Mouse (Mus musculus) hindbrain, embryonic 13.5 days (tissue): Measurements from ENCODE around the gene Rbm17. TPM values are rescaled to one million over a fixed set of nuclear protein-coding genes. Genes with fewer than 3 reads are reported as not detected.

Experiments used
- ATAC-seq: fragments of 200-750 bp; cut with Nextera tagmentation; 2 replicates; pipeline ENCODE4 v1.8.0; 2017; ENCODE audit warnings: moderate TSS enrichment; ENCODE audit not compliant: low FRiP score
- H3K27ac ChIP-seq: fragments of 300-500 bp; sonication (generic); 2 replicates; pipeline ENCODE4 v1.5.1; 2015; ENCODE audit warnings: inconsistent platforms, mild to moderate bottlenecking, moderate library complexity
- H3K27me3 ChIP-seq: fragments of 300-500 bp; sonication (generic); 2 replicates; pipeline ENCODE4 v1.6.1; 2015; ENCODE audit warnings: mild to moderate bottlenecking, inconsistent platforms
- H3K36me3 ChIP-seq: fragments of 300-500 bp; sonication (generic); 2 replicates; pipeline ENCODE4 v1.6.1; 2015; ENCODE audit warnings: mild to moderate bottlenecking, inconsistent platforms
- H3K4me1 ChIP-seq: fragments of 300-500 bp; sonication (generic); replicated peaks from 2 replicates; pipeline ENCODE4 v1.6.1; 2015; ENCODE audit warnings: inconsistent platforms
- H3K4me2 ChIP-seq: fragments of 300-500 bp; sonication (generic); 2 replicates; pipeline ENCODE4 v1.6.1; 2015; ENCODE audit warnings: inconsistent platforms, mild to moderate bottlenecking, moderate library complexity
- H3K4me3 ChIP-seq: fragments of 300-500 bp; sonication (generic); 2 replicates; pipeline ENCODE4 v1.5.1; 2015; ENCODE audit warnings: mild to moderate bottlenecking, inconsistent platforms
- H3K9ac ChIP-seq: fragments of 300-500 bp; sonication (generic); 2 replicates; pipeline ENCODE4 v1.6.1; 2015; ENCODE audit warnings: mild to moderate bottlenecking, inconsistent platforms
- H3K9me3 ChIP-seq: fragments of 300-500 bp; sonication (generic); 2 replicates; pipeline ENCODE4 v1.6.1; 2016; ENCODE audit warnings: inconsistent platforms
- WGBS: fragments of 180-500 bp; shearing (Covaris S2); methylation state at CpG from one replicate; pipeline ENCODE4 v1.1.7; 2015; 5-methylcytosine and 5-hydroxymethylcytosine counted together
- polyA plus RNA-seq: library from polyadenylated mRNA; unstranded; fragments of >200 nt; fragmentation: Nextera tagmentation; extraction: Ambion mirVana; gene quantifications from 2 replicates; pipeline ENCODE4 v1.2.1, GENCODE M21; 2015

Rbm17 gene
- polyA plus RNA-seq, 1 experiment from 2014 or later: 142 TPM

DNA sequence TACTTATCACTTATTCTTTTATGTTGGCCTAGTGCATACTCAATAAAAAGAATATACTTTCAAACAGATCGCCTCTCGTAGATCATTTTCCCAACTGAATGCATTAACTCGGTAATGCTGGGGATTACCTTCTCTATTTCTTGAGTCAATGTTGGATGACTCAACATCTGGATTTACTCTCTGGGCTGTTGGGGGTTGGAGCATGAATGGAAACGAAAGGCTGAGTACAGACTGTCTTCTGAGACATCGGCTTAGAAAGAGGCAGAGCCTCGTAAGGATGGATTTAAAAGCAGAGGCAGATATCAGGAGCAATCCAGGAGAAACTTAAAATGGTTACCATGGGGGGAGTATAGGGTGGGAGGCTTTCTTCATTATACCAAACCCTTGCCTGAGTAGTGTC lies 25.8 kb downstream of the Rbm17 start:
- H3K9ac ChIP-seq: no peak overlapping the region
- H3K27me3 ChIP-seq: no peaks in the 10 kb centered on the region
- peaks cover 18% of the 10 kb centered on the region for H3K36me3 ChIP-seq
- H3K27ac ChIP-seq: no peak overlapping the region
- no peak for ATAC-seq
- no peaks in the 10 kb centered on the region for H3K9me3 ChIP-seq
- 92% methylated on average over 6 of the region's 6 CpGs for WGBS
- no peak overlapping the region for H3K4me3 ChIP-seq
- no peaks in the 10 kb centered on the region for H3K4me1 ChIP-seq
- H3K4me2 ChIP-seq: no peak overlapping the region

GRCm38 (mm10) chr2:11573684-11574083 lies 30.3 kb downstream of the Rbm17 start:
- WGBS: 90% methylated on average over 1 of the region's 1 CpGs
- no peak overlapping the region for H3K27ac ChIP-seq
- ATAC-seq: no peak

GRCm38 (mm10) chr2:11571004-11571535 lies 32.9 kb downstream of the Rbm17 start:
- no peak overlapping the region for H3K4me3 ChIP-seq
- H3K9ac ChIP-seq: no peak overlapping the region
- H3K4me1 ChIP-seq: no peaks in the 10 kb centered on the region
- H3K36me3 ChIP-seq: no peaks in the 10 kb centered on the region
- H3K9me3 ChIP-seq: no peaks in the 10 kb centered on the region
- WGBS: 43% methylated on average over 6 of the region's 6 CpGs
- H3K4me2 ChIP-seq: no peak overlapping the region
- H3K27ac ChIP-seq: no peak overlapping the region
- H3K27me3 ChIP-seq: no peaks in the 10 kb centered on the region
- no peak for ATAC-seq

More at GRCm38 (mm10) chr2:11573684-11574083, 30.3 kb downstream of the Rbm17 start:
- H3K4me2 ChIP-seq: no peak overlapping the region
- no peaks in the 10 kb centered on the region for H3K9me3 ChIP-seq
- no peak overlapping the region for H3K4me3 ChIP-seq
- H3K4me1 ChIP-seq: no peaks in the 10 kb centered on the region
- H3K36me3 ChIP-seq: no peaks in the 10 kb centered on the region
- no peak overlapping the region for H3K9ac ChIP-seq
- H3K27me3 ChIP-seq: no peaks in the 10 kb centered on the region

DNA sequence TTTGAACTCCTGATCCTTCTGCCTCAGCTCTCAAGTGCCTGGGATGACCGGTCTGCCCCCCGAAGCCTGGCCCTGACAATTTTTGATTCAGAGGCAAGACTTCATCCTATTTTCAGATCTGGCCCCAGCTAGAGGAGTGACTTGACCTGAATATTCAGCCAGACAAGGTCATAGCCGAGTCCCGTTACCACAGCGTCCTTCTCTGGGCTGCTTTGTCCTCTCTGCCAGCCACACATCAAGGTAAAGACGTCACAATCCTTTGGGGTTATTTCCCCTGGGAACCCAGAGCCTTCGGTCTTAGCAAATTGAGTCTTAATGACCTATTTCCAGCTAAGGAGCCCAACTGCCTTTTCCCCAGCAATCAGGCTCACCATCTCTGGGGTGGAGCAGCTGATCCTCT lies 35.5 kb downstream of the Rbm17 start:
- Histone ChIP-seq H3K27me3 (no peaks in the 10 kb centered on the region), H3K9me3 (no peaks in the 10 kb centered on the region), H3K4me1 (no peaks in the 10 kb centered on the region), H3K27ac (no peak overlapping the region), H3K4me3 (no peak overlapping the region), H3K9ac (no peak overlapping the region), H3K4me2 (no peak overlapping the region), H3K36me3 (no peaks in the 10 kb centered on the region)
- ATAC-seq: no peak
- 79% methylated on average over 7 of the region's 7 CpGs for WGBS

DNA sequence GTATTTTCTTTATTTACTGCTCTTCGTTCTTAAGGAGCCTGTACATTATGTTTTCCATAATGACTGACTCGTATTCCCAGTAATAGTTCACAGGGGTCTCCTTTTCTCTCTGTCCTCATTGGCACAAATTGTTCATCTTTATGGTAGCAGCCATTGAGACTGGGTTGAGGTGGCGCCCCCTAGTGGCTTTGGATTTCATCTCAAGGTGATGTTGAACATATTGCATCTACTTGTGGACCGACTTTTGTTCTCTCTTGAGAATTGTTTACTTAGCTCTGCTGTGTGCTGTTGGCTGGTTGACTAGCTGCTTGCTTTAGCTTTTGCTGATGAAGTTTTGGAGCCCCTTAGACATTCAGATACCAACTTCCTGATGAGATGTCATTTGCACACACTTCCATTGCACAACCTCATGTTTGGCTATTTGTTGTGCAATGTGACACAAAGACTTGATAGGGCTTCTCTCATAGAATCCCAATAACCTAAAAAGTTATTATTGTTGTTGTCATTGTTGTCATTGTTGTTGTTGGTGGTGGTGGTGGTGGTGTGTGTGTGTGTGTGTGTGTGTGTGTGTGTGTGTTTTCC lies 36.1 kb downstream of the Rbm17 start:
- no peak overlapping the region for H3K27ac ChIP-seq
- no peak for ATAC-seq
- no peak overlapping the region for H3K4me2 ChIP-seq
- no peak overlapping the region for H3K4me3 ChIP-seq
- no peak overlapping the region for H3K9ac ChIP-seq
- H3K9me3 ChIP-seq: no peaks in the 10 kb centered on the region
- no peaks in the 10 kb centered on the region for H3K36me3 ChIP-seq
- WGBS: 71% methylated on average over 4 of the region's 4 CpGs
- H3K4me1 ChIP-seq: no peaks in the 10 kb centered on the region
- H3K27me3 ChIP-seq: no peaks in the 10 kb centered on the region

- H3K27ac ChIP-seq: no peak overlapping the region
- no peak overlapping the region for H3K4me2 ChIP-seq
- H3K27me3 ChIP-seq: no peaks in the 10 kb centered on the region
- no peaks in the 10 kb centered on the region for H3K4me1 ChIP-seq
- no peaks in the 10 kb centered on the region for H3K9me3 ChIP-seq
- ATAC-seq: 0 out of 2 replicates have a peak, but pooled peaks have one; percentile 5
- WGBS: 89% methylated on average over 3 of the region's 3 CpGs
- no peak overlapping the region for H3K9ac ChIP-seq
- H3K4me3 ChIP-seq: no peak overlapping the region
- H3K36me3 ChIP-seq: no peaks in the 10 kb centered on the region
Measured at GRCm38 (mm10) chr2:11566898-11567297, 37.1 kb downstream of the Rbm17 start.

GRCm38 (mm10) chr2:11566241-11566640 lies 37.7 kb downstream of the Rbm17 start:
- WGBS: 44% methylated on average over 7 of the region's 7 CpGs
- Histone ChIP-seq H3K4me3 (no peak overlapping the region), H3K9me3 (no peaks in the 10 kb centered on the region), H3K27ac (no peak overlapping the region), H3K4me2 (no peak overlapping the region), H3K4me1 (no peaks in the 10 kb centered on the region), H3K9ac (no peak overlapping the region), H3K27me3 (no peaks in the 10 kb centered on the region), H3K36me3 (no peaks in the 10 kb centered on the region)
- no peak for ATAC-seq

DNA sequence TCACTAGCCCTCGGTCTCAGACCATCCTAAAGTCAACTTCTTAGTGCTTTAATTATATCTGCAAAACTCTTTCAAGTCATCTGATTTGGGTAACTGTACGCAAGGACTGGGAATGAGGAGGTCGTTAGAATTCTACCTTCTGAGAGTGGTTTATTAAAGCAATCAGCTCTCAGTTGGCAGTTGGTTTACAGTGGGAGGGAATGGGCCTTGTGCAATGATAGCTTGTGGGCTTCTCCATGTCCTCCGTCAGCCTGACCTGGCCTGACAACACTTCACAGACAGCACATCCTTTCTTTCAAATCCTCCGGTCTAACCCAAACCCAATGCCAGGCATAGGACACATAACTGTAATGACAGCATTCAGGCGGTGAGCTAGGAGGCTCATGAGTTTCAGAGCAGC lies 39.2 kb downstream of the Rbm17 start:
- no peak overlapping the region for H3K4me3 ChIP-seq
- 89% methylated on average over 6 of the region's 6 CpGs for WGBS
- H3K4me2 ChIP-seq: no peak overlapping the region
- no peaks in the 10 kb centered on the region for H3K36me3 ChIP-seq
- H3K27me3 ChIP-seq: no peaks in the 10 kb centered on the region
- no peaks in the 10 kb centered on the region for H3K9me3 ChIP-seq
- H3K9ac ChIP-seq: no peak overlapping the region
- no peak overlapping the region for H3K27ac ChIP-seq
- ATAC-seq: no peak
- no peaks in the 10 kb centered on the region for H3K4me1 ChIP-seq

GRCm38 (mm10) chr2:11563256-11563655 lies 40.7 kb downstream of the Rbm17 start:
- 92% methylated on average over 17 of the region's 17 CpGs for WGBS
- no peak for ATAC-seq

GRCm38 (mm10) chr2:11558654-11559053 lies 45.3 kb downstream of the Rbm17 start:
- Histone ChIP-seq H3K9ac (no peak overlapping the region), H3K27ac (no peak overlapping the region), H3K4me3 (no peak overlapping the region), H3K9me3 (no peaks in the 10 kb centered on the region), H3K4me2 (no peak overlapping the region), H3K4me1 (0 out of 2 replicates have a peak, but pooled peaks cover 8% of the 10 kb centered on the region), H3K27me3 (peaks cover 22% of the 10 kb centered on the region), H3K36me3 (no peaks in the 10 kb centered on the region)
- WGBS: 88% methylated on average over 7 of the region's 7 CpGs
- ATAC-seq: no peak

More at GRCm38 (mm10) chr2:11563256-11563655, 40.7 kb downstream of the Rbm17 start:
- H3K9ac ChIP-seq: no peak overlapping the region
- H3K27ac ChIP-seq: no peak overlapping the region
- no peaks in the 10 kb centered on the region for H3K36me3 ChIP-seq
- H3K9me3 ChIP-seq: no peaks in the 10 kb centered on the region
- H3K27me3 ChIP-seq: no peaks in the 10 kb centered on the region
- no peak overlapping the region for H3K4me2 ChIP-seq
- H3K4me1 ChIP-seq: no peaks in the 10 kb centered on the region
- no peak overlapping the region for H3K4me3 ChIP-seq

DNA sequence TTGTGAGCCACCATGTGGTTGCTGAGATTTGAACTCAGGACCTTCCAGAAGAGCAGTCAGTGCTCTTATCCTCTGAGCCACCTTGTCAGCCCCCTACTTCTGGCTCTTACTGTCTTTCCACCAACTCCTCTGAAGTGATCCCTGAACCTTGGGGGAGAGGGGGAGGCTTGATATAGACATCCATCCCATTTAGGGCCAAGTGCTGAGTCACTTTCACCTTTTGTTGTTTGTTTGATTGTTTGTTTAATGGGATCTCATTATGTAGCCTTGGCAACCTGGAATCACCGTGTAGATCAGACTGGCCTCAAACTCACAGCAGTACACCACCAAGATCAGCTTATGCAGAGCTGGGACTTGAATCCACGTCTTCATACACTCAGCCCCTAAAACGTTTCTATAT lies 46.7 kb downstream of the Rbm17 start:
- Histone ChIP-seq H3K4me3 (no peak overlapping the region), H3K36me3 (no peaks in the 10 kb centered on the region), H3K4me2 (no peak overlapping the region), H3K27me3 (peaks cover 36% of the 10 kb centered on the region), H3K9ac (no peak overlapping the region), H3K27ac (no peak overlapping the region), H3K9me3 (no peaks in the 10 kb centered on the region), H3K4me1 (peaks cover 22% of the 10 kb centered on the region)
- 63% methylated on average over 3 of the region's 3 CpGs for WGBS
- ATAC-seq: no peak

GRCm38 (mm10) chr2:11555316-11555715 lies 48.6 kb downstream of the Rbm17 start:
- H3K4me3 ChIP-seq: no peak overlapping the region
- 58% methylated on average over 6 of the region's 6 CpGs for WGBS
- no peak for ATAC-seq
- H3K9me3 ChIP-seq: no peaks in the 10 kb centered on the region
- H3K27ac ChIP-seq: no peak overlapping the region
- no peak overlapping the region for H3K9ac ChIP-seq
- peaks cover 47% of the 10 kb centered on the region for H3K27me3 ChIP-seq
- H3K4me1 ChIP-seq: peaks cover 23% of the 10 kb centered on the region
- H3K36me3 ChIP-seq: no peaks in the 10 kb centered on the region
- H3K4me2 ChIP-seq: no peak overlapping the region
